Mouse (Mus musculus) gastrocnemius, adult 2 months (tissue): ENCODE results near the gene Cyb561d2. TPM values are rescaled to one million over a fixed set of nuclear protein-coding genes. Genes with fewer than 3 reads are reported as not detected.

Experiments
- DNase-seq: peaks from one replicate; pipeline ENCODE4 v3.0.0; 2022
- H3K27ac ChIP-seq: fragments of 200-600 bp; 2 replicates; pipeline ENCODE4 v1.8.1; 2022; ENCODE audit warnings: mild to moderate bottlenecking
- H3K4me3 ChIP-seq: fragments of 200-600 bp; 2 replicates; pipeline ENCODE4 v1.8.1; 2022; ENCODE audit warnings: mild to moderate bottlenecking, moderate library complexity
- CTCF ChIP-seq: fragments of 200-600 bp; IDR thresholded peaks from 2 replicates; pipeline ENCODE4 v1.8.1; 2022; ENCODE audit warnings: antibody characterized with exemption, mild to moderate bottlenecking, moderate library complexity
- intact Hi-C: fragments of 180-260 bp; cut with DNase I; formaldehyde crosslinking; loops from one replicate; pipeline ENCODE4 v1.15.1; 2025
- total RNA-seq, 2 experiments: library from RNA; stranded (reverse); gene quantifications; 2 replicates each; pipeline ENCODE4 v1.2.3; 2021

The Cyb561d2 gene
- total RNA-seq, 2 experiments from 2014 or later = 3.1 TPM

DNA sequence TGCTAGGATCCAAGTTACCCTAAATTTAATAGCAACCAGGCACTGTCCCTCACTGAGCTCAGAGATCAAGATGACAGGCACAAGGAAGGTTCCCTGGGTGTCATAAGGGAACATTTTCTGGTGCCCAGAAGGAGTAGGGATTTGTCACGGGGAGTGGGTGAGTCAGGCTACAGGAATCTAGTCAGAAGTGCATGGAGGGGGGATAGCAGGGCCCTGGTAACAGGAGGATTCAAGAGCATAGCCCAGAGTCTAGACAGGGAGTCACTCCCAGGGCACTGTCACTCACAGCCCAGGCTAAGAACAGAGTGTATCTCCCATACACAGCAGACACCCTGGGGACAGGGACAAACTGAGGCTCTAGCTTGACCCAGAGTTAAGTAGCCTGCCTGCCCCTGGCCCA is 48.5 kb downstream of the Cyb561d2 start:
- TF ChIP-seq CTCF = no peak
- intact Hi-C loops = no loop called here
- no peak for DNase-seq
- Histone ChIP-seq H3K4me3 (no peak overlapping the region), H3K27ac (no peak overlapping the region)

DNA sequence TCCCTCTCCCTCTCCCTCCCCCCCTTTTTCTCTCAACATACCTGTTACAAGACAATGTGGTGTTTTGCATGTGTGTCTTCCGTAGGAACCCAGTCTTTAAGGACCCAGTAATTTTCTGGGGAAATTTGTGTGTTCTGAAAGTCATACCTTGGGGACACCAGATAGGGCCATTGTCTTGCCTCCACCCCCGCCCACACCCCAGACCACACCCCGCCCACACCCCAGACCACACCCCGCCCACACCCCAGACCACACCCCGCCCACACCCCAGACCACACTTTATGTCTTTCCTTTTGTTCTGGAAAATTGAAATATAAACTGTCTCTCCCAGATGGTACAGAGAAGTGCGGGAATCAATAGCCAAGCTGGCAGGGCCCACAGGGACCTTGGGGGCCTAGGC is 51.4 kb downstream of the Cyb561d2 start:
- Histone ChIP-seq H3K4me3 (no peak overlapping the region), H3K27ac (no peak overlapping the region)
- intact Hi-C loops = no loop called here
- no peak for TF ChIP-seq CTCF
- DNase-seq = no peak

DNA sequence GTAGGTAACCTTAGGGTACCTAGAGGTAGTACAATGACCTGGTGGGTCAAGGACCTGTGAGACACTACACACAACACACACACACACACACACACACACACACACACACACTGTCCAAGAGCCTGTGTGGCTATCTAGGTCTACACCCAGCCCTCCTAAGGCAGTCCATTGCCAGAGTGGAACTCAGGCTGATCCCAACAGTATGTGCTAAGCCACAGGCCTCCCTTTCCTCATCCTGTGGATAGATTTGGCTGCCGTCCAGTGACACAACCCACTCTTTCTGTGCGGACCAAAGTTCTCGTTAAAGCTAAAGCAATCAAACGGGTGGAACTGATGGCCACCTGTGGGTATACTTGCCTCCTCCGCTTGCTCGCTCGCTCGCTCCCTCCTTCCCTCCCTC is 51.8 kb downstream of the Cyb561d2 start:
- TF ChIP-seq CTCF = no peak
- Histone ChIP-seq H3K27ac (no peak overlapping the region), H3K4me3 (no peak overlapping the region)
- intact Hi-C loops = no loop called here
- no peak for DNase-seq

Other genes starting within 250 kb of the Cyb561d2 start
- gene Cish, start 246.2 kb downstream of the Cyb561d2 start, total RNA-seq = 100 to 1,000 TPM in 1 of 2 experiments, 10 to 100 TPM in 1; 25.7 to 113 TPM
- 10 to 100 TPM; 11.6 to 14.4 TPM for gene Hemk1, start 203.8 kb downstream of the Cyb561d2 start, total RNA-seq
- 10 to 100 TPM; 37.9 to 49.6 TPM for gene 6430571L13Rik, start 201.6 kb downstream of the Cyb561d2 start, total RNA-seq
- under 1 TPM; 0.28 to 0.73 TPM for gene Cacna2d2, start 142.6 kb downstream of the Cyb561d2 start, total RNA-seq
- gene Tmem115, start 8.2 kb downstream of the Cyb561d2 start, total RNA-seq = 10 to 100 TPM; 16.6 to 17.3 TPM
- gene Nprl2, start within 50 bp of the Cyb561d2 start, total RNA-seq = 10 to 100 TPM in 1 of 2 experiments, 1 to 10 TPM in 1; 9.7 to 11.5 TPM
- under 1 TPM in 1 of 2 experiments, not detected in 1; 0.53 TPM for gene Zmynd10, start 5.1 kb upstream of the Cyb561d2 start, total RNA-seq
- gene Rassf1, start 9.4 kb upstream of the Cyb561d2 start, total RNA-seq = 10 to 100 TPM; 14.0 to 14.3 TPM
- 10 to 100 TPM; 35.6 to 35.7 TPM for gene Tusc2, start 21.1 kb upstream of the Cyb561d2 start, total RNA-seq
- 10 to 100 TPM; 11.3 to 19.9 TPM for gene Hyal2, start 25.8 kb upstream of the Cyb561d2 start, total RNA-seq
- gene Hyal1, start 34.7 kb upstream of the Cyb561d2 start, total RNA-seq = 1 to 10 TPM; 1.6 to 2.4 TPM
- 10 to 100 TPM; 11.8 to 14.7 TPM for gene Naa80, start 36.7 kb upstream of the Cyb561d2 start, total RNA-seq
- gene Hyal3, start 38.6 kb upstream of the Cyb561d2 start, total RNA-seq = under 1 TPM; 0.22 to 0.33 TPM
- gene Ifrd2, start 45.4 kb upstream of the Cyb561d2 start, total RNA-seq = 10 to 100 TPM; 48.5 to 50.4 TPM
- 10 to 100 TPM; 11.2 to 17.9 TPM for gene Sema3b, start 67.0 kb upstream of the Cyb561d2 start, total RNA-seq
- 10 to 100 TPM; 59.9 to 77.7 TPM for gene Gnai2, start 93.2 kb upstream of the Cyb561d2 start, total RNA-seq
- 10 to 100 TPM; 60.8 to 94.7 TPM for gene Slc38a3, start 127.3 kb upstream of the Cyb561d2 start, total RNA-seq
- gene Gnat1, start 137.5 kb upstream of the Cyb561d2 start, total RNA-seq = not detected
- 1 to 10 TPM; 6.3 to 9.2 TPM for gene Sema3f, start 168.3 kb upstream of the Cyb561d2 start, total RNA-seq
- 10 to 100 TPM; 46.4 to 49.6 TPM for gene Rbm5, start 228.8 kb upstream of the Cyb561d2 start, total RNA-seq